Mouse (Mus musculus) heart, embryonic 14.5 days (tissue): ENCODE data around the gene Ccdc103. TPM values are rescaled to one million over a fixed set of nuclear protein-coding genes. Genes with fewer than 3 reads are reported as not detected.

ENCODE experiments used
- ATAC-seq: fragments of 200-750 bp; cut with Nextera tagmentation; 2 replicates; pipeline ENCODE4 v1.8.0; 2017; ENCODE audit warnings: low read depth, moderate TSS enrichment; ENCODE audit not compliant: insufficient number of reproducible peaks, insufficient read depth, low FRiP score
- H3K27ac ChIP-seq, 2 experiments: fragments of 200-500 bp in 1 of 2; fragments of 300-500 bp in 1 of 2; sonication (generic) in 1 of 2; replicated peaks in 1 of 2; 2 replicates each; pipeline ENCODE4 v1.5.1; 2012 to 2014; ENCODE audit warnings: low read depth in 2 of 2, low read length in 2 of 2, control low read depth in 1 of 2, mild to moderate bottlenecking in 1 of 2, mixed read lengths in 1 of 2; ENCODE audit not compliant: control insufficient read depth in 1 of 2, insufficient read depth in 1 of 2
- H3K27me3 ChIP-seq: fragments of 300-500 bp; sonication (generic); 2 replicates; pipeline ENCODE4 v1.6.1; 2014; ENCODE audit warnings: mild to moderate bottlenecking, low read length, control low read depth; ENCODE audit not compliant: control insufficient read depth, insufficient read depth
- H3K36me3 ChIP-seq: fragments of 300-500 bp; sonication (generic); 2 replicates; pipeline ENCODE4 v1.6.1; 2014; ENCODE audit warnings: mild to moderate bottlenecking, control low read depth, low read length, mixed read lengths; ENCODE audit not compliant: control insufficient read depth, insufficient read depth
- H3K4me1 ChIP-seq, 2 experiments: fragments of 200-500 bp in 1 of 2; fragments of 300-500 bp in 1 of 2; sonication (generic) in 1 of 2; 2 replicates each; pipeline ENCODE4 v1.6.1; 2012 to 2014; ENCODE audit warnings: low read length in 2 of 2, control low read depth in 1 of 2, mixed read lengths in 1 of 2; ENCODE audit not compliant: control insufficient read depth in 2 of 2, insufficient read depth in 2 of 2
- H3K4me2 ChIP-seq: fragments of 300-500 bp; sonication (generic); 2 replicates; pipeline ENCODE4 v1.6.1; 2014; ENCODE audit warnings: mild to moderate bottlenecking, low read length
- H3K4me3 ChIP-seq, 2 experiments: fragments of 200-500 bp in 1 of 2; fragments of 300-500 bp in 1 of 2; sonication (generic) in 1 of 2; 2 replicates each; pipeline ENCODE4 v1.5.1; 2012 to 2014; ENCODE audit warnings: low read length in 2 of 2, mild to moderate bottlenecking in 2 of 2, control low read depth in 1 of 2, low read depth in 1 of 2, moderate library complexity in 1 of 2; ENCODE audit not compliant: control insufficient read depth in 1 of 2, insufficient read depth in 1 of 2
- H3K9ac ChIP-seq: fragments of 300-500 bp; sonication (generic); 2 replicates; pipeline ENCODE4 v1.6.1; 2014; ENCODE audit warnings: mild to moderate bottlenecking, low read length
- H3K9me3 ChIP-seq: fragments of 300-500 bp; sonication (generic); 2 replicates; pipeline ENCODE4 v1.6.1; 2016; ENCODE audit warnings: low read length, control low read depth; ENCODE audit not compliant: control insufficient read depth
- WGBS: fragments of 180-500 bp; shearing (Covaris S2); extraction: QIAGEN DNeasy Blood & Tissue Kit; methylation state at CpG from one replicate; pipeline ENCODE4 v1.1.7; 2014; 5-methylcytosine and 5-hydroxymethylcytosine counted together
- polyA plus RNA-seq: library from polyadenylated mRNA; unstranded; fragments of >200 nt; fragmentation: Nextera tagmentation; extraction: Ambion mirVana; gene quantifications from 2 replicates; pipeline ENCODE4 v1.2.1, GENCODE M21; 2014

Gene Ccdc103
- polyA plus RNA-seq, 1 experiment from 2014 or later, result 0.70 TPM

DNA sequence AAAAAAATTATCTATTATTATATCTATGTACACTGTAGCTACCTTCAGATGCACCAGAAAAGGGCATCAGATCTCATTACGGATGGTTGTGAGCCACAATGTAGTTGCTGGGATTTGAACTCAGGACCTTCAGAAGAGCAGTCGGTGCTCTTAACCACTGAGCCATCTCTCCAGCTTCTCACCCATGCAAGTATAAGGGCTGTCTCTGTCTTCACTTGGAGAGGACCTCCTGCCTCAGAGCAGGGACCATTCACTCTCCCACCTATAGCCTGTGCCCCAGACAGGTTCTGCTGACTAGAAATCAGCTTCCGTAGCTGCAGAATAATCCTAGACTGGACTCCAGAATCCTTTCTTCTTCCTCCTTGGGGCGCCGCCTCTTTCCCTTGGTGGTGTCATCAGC lies 21.1 kb downstream of the Ccdc103 start:
- WGBS, result 75% methylated on average over 5 of the region's 5 CpGs
- Histone ChIP-seq H3K27me3 (peaks cover 8% of the 10 kb centered on the region), H3K9me3 (no peaks in the 10 kb centered on the region), H3K9ac (no peak overlapping the region), H3K4me2 (no peak overlapping the region), H3K27ac (no peak overlapping the region), H3K4me1 (no peaks in the 10 kb centered on the region; a peak in 1 of 4 replicates), H3K4me3 (no peak overlapping the region), H3K36me3 (peaks cover 22% of the 10 kb centered on the region)
- no peak for ATAC-seq

DNA sequence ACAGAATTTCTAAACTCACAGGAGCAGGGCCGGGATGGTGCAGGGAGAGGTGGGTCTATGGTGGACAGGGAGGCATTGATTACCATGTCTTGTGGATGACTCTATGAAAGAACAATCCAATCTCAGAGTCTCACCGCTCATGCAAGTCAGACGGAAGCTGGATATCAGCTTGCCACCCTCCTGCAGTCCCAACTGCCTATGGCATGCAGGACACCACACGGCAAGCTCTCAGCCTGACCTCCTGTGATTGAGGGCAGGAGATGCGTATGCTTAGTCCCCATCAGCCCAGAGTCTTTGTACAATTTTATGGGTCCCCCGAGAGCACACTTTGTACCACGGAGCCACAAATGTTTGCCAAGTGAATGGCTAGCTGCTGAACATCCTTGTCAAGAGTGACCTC lies 22.6 kb downstream of the Ccdc103 start:
- H3K4me2 ChIP-seq, result no peak overlapping the region
- no peak for ATAC-seq
- 71% methylated on average over 7 of the region's 7 CpGs for WGBS

DNA sequence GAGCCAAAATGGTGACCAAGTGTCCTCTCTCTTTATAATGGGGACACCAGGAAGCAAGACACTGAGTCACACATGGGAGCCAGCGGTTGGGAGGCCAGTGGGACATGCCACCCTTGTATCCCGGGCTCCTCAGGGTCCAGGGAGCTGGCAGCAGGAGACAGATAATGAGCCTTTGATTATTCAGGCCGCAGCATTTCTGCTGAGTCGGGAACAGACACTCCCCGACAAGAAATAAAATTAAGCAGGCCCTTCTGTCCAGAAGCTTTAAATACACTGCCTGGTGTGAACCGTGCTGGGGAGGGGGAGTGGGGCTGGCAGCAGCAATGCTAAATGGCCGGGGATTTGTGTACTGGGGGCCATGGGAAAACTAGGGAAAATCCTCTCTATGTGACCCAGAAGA lies 30.4 kb downstream of the Ccdc103 start:
- Histone ChIP-seq H3K4me3 (no peak overlapping the region), H3K9me3 (no peaks in the 10 kb centered on the region), H3K4me2 (no peak overlapping the region), H3K9ac (no peak overlapping the region), H3K27ac (no peak overlapping the region), H3K4me1 (no peaks in the 10 kb centered on the region), H3K27me3 (no peaks in the 10 kb centered on the region), H3K36me3 (peaks cover 99% of the 10 kb centered on the region)
- 72% methylated on average over 7 of the region's 7 CpGs for WGBS
- ATAC-seq, result no peak

More for the DNA sequence above, 22.6 kb downstream of the Ccdc103 start:
- no peaks in the 10 kb centered on the region; a peak in 1 of 4 replicates for H3K4me1 ChIP-seq
- peaks cover 37% of the 10 kb centered on the region for H3K36me3 ChIP-seq
- no peak overlapping the region for H3K4me3 ChIP-seq
- H3K9me3 ChIP-seq, result no peaks in the 10 kb centered on the region
- no peak overlapping the region for H3K27ac ChIP-seq
- no peak overlapping the region for H3K9ac ChIP-seq
- peaks cover 2% of the 10 kb centered on the region; the same call in 1 of the 2 replicates for H3K27me3 ChIP-seq

DNA sequence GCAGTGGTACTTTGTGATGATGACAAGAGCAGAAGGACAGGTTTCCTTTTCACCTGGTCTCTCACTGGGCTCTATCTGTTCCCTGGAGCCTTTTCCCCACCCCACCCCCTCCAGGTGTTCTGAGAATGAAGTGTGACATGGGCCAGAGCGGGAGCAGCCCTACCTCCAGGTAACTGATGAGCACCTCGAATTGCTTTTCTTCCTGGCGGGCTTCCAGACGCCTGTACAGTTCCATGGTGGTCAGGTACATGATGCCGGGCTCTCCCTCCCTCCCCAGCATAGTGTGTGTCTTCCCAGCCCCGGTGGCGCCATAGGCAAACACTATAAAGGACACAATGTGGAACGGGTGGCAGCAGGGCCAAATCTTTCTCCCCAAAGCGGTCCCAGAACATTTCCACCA lies 34.4 kb downstream of the Ccdc103 start:
- Histone ChIP-seq H3K9me3 (no peaks in the 10 kb centered on the region), H3K4me3 (no peak overlapping the region), H3K27me3 (no peaks in the 10 kb centered on the region), H3K4me2 (no peak overlapping the region), H3K36me3 (peaks cover 66% of the 10 kb centered on the region), H3K27ac (no peak overlapping the region), H3K4me1 (no peaks in the 10 kb centered on the region), H3K9ac (no peak overlapping the region)
- 89% methylated on average over 9 of the region's 9 CpGs for WGBS
- no peak for ATAC-seq

DNA sequence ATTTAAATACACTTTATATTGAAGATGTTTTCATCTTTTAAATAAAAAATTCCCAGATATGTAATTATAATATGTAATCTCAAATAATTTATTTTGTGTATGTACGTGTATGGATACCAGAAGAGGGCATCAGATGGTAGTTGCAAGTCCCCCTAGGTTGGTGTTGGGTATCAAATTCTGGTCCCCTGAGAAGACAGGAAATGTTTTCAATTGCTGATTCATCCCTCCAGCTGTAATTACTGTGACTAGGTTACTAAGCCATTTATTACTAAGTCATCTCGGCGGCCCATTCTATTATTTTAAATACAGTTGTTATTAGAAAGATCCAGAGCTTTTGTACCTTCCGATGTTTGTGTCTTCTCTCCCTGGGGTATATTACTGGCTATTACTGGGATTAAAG lies 37.1 kb downstream of the Ccdc103 start:
- ATAC-seq, result no peak
- Histone ChIP-seq H3K36me3 (peaks cover 48% of the 10 kb centered on the region), H3K4me2 (no peak overlapping the region), H3K4me3 (no peak overlapping the region), H3K27me3 (no peaks in the 10 kb centered on the region), H3K9ac (no peak overlapping the region), H3K4me1 (peaks cover 0 to 8% of the 10 kb centered on the region in 2 experiments; a peak in 1 of 4 replicates), H3K27ac (no peak overlapping the region), H3K9me3 (no peaks in the 10 kb centered on the region)
- WGBS, result 90% methylated on average over 4 of the region's 4 CpGs

DNA sequence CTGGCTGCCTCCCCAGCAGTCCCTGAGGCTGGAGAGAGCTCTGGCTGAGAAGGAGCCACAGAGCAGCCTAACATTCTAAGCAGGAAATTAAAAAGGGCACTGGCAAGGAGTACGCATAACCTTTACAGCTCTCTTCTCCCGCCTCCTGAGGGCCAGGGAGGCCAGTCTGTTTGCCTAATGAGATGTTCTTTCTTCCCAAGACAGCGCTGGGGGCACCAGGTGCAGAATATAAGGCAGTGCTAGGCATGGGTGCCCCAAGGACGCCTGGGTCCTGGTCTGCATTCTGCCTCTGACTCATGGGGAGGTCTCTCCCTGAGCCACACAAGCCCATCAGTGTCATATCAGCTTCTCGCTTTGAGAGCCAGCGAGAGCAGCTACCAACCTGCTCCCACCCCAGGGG lies 40.5 kb downstream of the Ccdc103 start:
- Histone ChIP-seq H3K4me3 (no peak overlapping the region), H3K4me2 (no peak overlapping the region), H3K9ac (0 out of 2 replicates have a peak overlapping the region, but pooled peaks have one; percentile 21), H3K27me3 (no peaks in the 10 kb centered on the region), H3K36me3 (peaks cover 14% of the 10 kb centered on the region), H3K9me3 (no peaks in the 10 kb centered on the region), H3K4me1 (peaks cover 0 to 16% of the 10 kb centered on the region in 2 experiments; a peak in 1 of 4 replicates), H3K27ac (no peak overlapping the region)
- 83% methylated on average over 6 of the region's 6 CpGs for WGBS
- ATAC-seq, result no peak

DNA sequence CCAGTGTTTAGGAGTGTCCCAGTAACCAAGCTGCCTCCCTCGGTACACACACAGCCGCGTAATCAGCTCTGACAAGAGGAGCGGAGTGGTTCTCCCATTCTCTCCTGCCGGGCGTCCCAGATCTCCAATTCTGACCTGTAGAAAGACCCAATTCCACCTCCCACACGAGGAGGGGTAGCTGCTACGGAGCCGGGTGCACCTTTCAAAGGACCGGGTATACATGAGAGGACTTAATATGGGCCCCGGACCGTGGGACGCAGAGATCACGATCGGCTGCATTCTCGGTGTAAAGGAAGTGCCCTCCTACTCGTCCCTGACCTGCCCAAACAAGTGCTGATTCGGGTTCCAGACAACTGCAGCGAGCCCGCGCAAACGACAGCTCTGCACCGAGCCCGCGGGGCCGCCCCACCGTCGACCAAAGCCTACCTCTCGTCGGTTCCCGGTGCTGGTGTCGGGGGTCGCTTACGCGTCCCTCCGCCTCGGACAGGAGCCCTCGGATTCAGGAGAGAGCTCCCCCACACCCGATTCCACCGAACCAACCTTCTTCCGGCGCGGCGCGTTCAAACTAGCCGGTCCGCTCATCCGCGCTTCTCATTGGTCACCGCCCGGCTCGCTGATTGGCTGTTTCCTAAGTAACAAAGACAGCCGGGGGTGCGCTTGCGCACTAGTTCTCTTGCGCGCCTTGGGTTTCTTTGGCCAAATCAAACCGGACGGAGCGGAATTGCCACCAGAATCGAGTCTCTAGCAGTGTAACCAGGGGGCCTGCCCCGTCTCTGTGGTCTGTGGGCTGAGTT lies 43.8 kb downstream of the Ccdc103 start, which contains the start of gene Kif18b:
TSS of gene Kif18b (minus strand) at position 568 of the 794 bp plus-strand sequence.
- peak; percentile 90 for ATAC-seq
- whole genome bisulfite sequencing, result under 1% methylated on average over 62 of the region's 62 CpGs
- Histone ChIP-seq H3K9ac (peak within 1 kb of the TSS; percentile 77), H3K27ac (peak within 1 kb of the TSS; percentile 83 to 89), H3K4me1 (peaks cover 0 to 16% of the 10 kb centered on the region in 2 experiments; a peak in 1 of 4 replicates), H3K4me2 (peak within 1 kb of the TSS; percentile 68), H3K9me3 (no peaks in the 10 kb centered on the region), H3K4me3 (peak within 1 kb of the TSS; percentile 73 to 94), H3K27me3 (no peaks in the 10 kb centered on the region), H3K36me3 (peaks cover 8% of the 10 kb centered on the region; the same call in 1 of the 2 replicates)
